1 mouse cellular context compared by ENCODE assay signal in the genomic region with DNA sequence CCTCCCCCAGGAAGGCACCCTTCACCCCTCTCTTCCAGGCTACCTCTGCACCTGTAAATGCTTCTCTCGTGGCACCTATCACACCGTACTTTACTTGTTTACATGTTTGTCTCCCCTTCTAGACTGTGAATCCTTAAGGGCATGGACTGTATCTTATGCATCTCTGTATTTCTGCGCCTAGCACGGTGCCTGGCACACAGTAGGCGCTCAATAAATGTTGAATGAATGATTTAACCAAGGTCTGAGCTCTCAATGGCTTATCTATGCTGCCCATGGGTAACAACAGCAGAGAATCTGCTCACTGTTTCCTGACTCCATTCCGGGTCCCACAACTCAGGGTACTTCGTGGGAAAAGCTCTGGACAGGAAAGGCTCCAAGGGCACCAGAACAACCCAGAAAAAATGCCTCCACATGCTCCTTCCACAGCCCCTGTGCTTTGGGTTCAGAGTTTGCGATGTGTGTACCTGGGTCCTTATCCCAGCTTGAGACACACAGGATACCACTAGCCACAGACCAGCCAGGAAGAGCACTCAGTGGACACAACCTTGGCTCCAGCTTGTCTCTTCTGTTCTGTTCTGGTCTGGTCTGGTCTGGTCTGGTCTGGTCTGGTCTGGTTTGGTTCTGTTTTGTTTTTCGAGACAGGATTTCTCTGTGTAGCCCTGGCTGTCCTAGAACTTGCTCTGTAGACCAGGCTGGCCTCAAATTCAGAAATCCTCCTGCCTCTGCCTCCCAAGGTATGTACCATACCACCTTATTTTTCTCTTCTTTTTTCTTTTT.
TF ChIP-seq lines count a peak whose summit lies in the region.

No protein-coding gene starts in this region.

TF ChIP-seq in CH12.LX, 34 proteins besides CTCF, POLR2A, EP300 and RAD21 (continued from another document):
- TF ChIP-seq MXI1 (IDR thresholded peaks at IDR 0.05; ENCODE audit: low read depth, low read length) = no peak
- no peak for TF ChIP-seq SIN3A (IDR thresholded peaks at IDR 0.05; ENCODE audit: low read length)
- peak; percentile 67; the same call in 1 of the 2 replicates for TF ChIP-seq ZKSCAN1 (IDR thresholded peaks at IDR 0.05; ENCODE audit: borderline replicate concordance, low read depth, low read length)
- TF ChIP-seq E2F4 (IDR thresholded peaks at IDR 0.05; ENCODE audit: insufficient replicate concordance, low read depth, low read length) = no peak
- no peak for TF ChIP-seq UBTF (IDR thresholded peaks at IDR 0.05; ENCODE audit: low read depth, low read length)
- no peak for TF ChIP-seq MAX (IDR thresholded peaks at IDR 0.05; ENCODE audit: low read length)
- TF ChIP-seq JUND (conservative IDR thresholded peaks at IDR 0.05; ENCODE audit: low read depth, low read length) = no peak
- no peak for TF ChIP-seq IRF4 (IDR thresholded peaks at IDR 0.05; ENCODE audit: low read depth, low read length)
- peak; percentile 57 for TF ChIP-seq ZMIZ1 (IDR thresholded peaks at IDR 0.05; ENCODE audit: low read depth, low read length)
- no peak for TF ChIP-seq GABPA (IDR thresholded peaks at IDR 0.05; ENCODE audit: insufficient replicate concordance, low read depth, low read length)
- no peak for TF ChIP-seq ZC3H11A (IDR thresholded peaks at IDR 0.05; ENCODE audit: low read depth, low read length)
TF ChIP-seq in CH12.LX: peak in this region for 3.
